Mouse (Mus musculus) cerebellum, adult 2 months (tissue): ENCODE data around the gene 1700016D06Rik.

Experiments used
- CTCF ChIP-seq: fragments of 200-500 bp; IDR thresholded peaks from 2 replicates; pipeline ENCODE4 v1.5.1; 2011; ENCODE audit warnings: low read depth, mild to moderate bottlenecking, control low read depth, low read length, moderate library complexity, borderline replicate concordance; ENCODE audit not compliant: insufficient read depth
- POLR2A ChIP-seq: fragments of 200-500 bp; IDR thresholded peaks from 2 replicates; pipeline ENCODE4 v1.6.1; 2011; ENCODE audit warnings: low read length, control low read depth, borderline replicate concordance; ENCODE audit not compliant: insufficient read depth

DNA sequence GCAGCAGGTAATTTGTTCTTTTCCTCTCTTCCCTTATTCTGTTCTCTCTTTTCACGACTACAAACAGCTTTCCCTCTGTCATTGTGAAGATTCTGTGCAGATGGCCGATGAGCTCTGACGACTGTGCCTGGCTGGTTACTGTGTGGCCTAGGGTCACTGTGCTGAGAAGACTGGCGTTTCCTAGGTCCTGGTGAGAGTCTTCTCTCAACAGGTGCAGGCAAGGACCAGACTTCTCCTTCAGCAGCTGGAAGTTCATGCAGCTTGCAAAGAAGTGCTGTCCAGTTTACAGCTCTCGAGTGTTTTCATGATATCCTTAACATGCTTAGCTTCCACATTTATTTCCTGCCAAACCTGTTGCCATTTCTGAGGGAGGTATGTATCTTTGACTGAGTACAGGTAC, 6.9 kb downstream of the 1700016D06Rik start:
- TF ChIP-seq CTCF (no peak), POLR2A (no peak)
